Mouse (Mus musculus) T-helper 17 cell (primary cell): Measurements from ENCODE around the gene Efemp2.

Experiments used
- in situ Hi-C, 2 experiments: fragments of 300-600 bp; cut with MboI, MseI; formaldehyde crosslinking; loops; 1 replicate in 1 of 2; 2 replicates in 1 of 2; pipeline ENCODE4 v1.15.1; 2025; ENCODE audit warnings: high pct_unique_total_duplicates in 2 of 2

Gene Efemp2

GRCm38 (mm10) chr19:5530138-5530524, 56.4 kb downstream of the Efemp2 start:
- in situ Hi-C loops, result loop anchor here (5.0 kb wide), 2 partner anchors 37 to 42 kb away; partner anchors contain the start of gene Ap5b1 (in 1 of the 2)
